In the genomic region with DNA sequence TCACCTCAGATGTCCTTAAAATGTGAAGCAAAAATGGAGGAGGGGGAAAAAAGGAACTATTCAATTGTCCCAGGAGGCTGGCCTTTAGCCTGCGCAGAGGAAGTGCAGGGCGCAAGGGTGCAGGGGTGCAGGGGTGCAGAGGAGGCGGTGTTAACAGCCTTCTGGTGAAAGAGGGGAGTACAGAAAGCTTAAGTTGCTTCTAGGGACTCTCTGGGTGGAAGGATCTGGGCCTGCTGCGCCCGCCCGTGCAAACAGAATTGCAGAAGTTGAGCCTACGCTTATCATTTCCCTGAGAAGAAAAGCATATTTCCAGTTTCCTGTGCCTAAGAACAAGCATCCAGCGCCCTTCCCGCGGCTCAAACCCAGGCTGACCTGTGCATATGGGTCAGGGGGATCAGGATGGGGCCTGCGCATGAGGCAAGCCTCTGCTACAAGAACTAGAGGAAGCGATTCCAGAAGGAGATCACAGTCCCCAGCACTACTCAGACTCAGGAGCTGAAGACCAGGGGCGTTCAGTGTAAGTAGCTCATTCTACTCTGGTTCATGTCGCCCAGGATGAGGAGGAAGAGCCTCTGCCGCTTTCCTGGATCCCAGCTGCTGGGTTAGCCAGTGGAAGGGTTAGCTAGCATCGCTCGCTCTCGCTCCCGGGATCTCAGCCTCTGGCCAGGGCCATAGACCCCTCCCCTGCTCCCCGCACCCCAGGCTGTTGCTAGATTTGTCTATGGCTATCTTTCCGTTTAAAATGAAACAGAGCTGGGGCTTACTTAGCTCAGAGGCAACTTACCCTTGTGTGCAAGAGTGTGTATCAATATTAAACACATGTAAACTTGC, we compare ENCODE assay signal across 8 mouse cellular contexts. TPM values are rescaled to one million over a fixed set of nuclear protein-coding genes. Genes with fewer than 3 reads are reported as not detected.
A peak's percentile ranks its signal among the peaks of the same experiment; 100 is the strongest.
DNase-seq lines count a peak whose midpoint lies in the region; ATAC-seq lines count a peak whose summit lies in the region.

No protein-coding gene starts in this region.

- no peak overlapping the region for H3K9ac ChIP-seq in midbrain, embryonic 16.5 days (ENCODE audit: low read depth, low read length)
- peak overlapping the region; percentile 6; the same call in 1 of the 2 replicates for H3K9ac ChIP-seq in embryonic facial prominence, embryonic 11.5 days (replicated peaks; ENCODE audit: low read length)
- no peak overlapping the region for H3K9ac ChIP-seq in limb, embryonic 13.5 days

- ATAC-seq in midbrain, embryonic 16.5 days = no peak
- ATAC-seq in embryonic facial prominence, embryonic 11.5 days (replicated peaks; ENCODE audit: insufficient number of reproducible peaks, low FRiP score, low TSS enrichment, low read depth) = 0 out of 2 replicates have a peak, but pooled peaks have one; percentile 23
- no peak for ATAC-seq in limb, embryonic 13.5 days (ENCODE audit: low FRiP score, low read depth)

- H3K4me3 ChIP-seq in midbrain, embryonic 10.5 days = no peak overlapping the region
- H3K4me3 ChIP-seq in midbrain, embryonic 16.5 days (ENCODE audit: low read depth, low read length) = no peak overlapping the region
- H3K4me3 ChIP-seq in embryonic facial prominence, embryonic 11.5 days (ENCODE audit: low read depth, low read length) = no peak overlapping the region
- no peak overlapping the region for H3K4me3 ChIP-seq in limb, embryonic 13.5 days

- no peak overlapping the region for H3K4me2 ChIP-seq in midbrain, embryonic 16.5 days (ENCODE audit: low read length)
- H3K4me2 ChIP-seq in embryonic facial prominence, embryonic 11.5 days (ENCODE audit: low read depth, low read length) = no peak overlapping the region
- peak overlapping the region; percentile 11; the same call in 1 of the 2 replicates for H3K4me2 ChIP-seq in limb, embryonic 13.5 days (replicated peaks)

- no peaks in the 10 kb centered on the region for H3K9me3 ChIP-seq in midbrain, embryonic 10.5 days (replicated peaks)
- no peaks in the 10 kb centered on the region for H3K9me3 ChIP-seq in midbrain, embryonic 16.5 days (replicated peaks; ENCODE audit: control insufficient read depth, low read length, poor library complexity, severe bottlenecking)
- no peaks in the 10 kb centered on the region for H3K9me3 ChIP-seq in embryonic facial prominence, embryonic 11.5 days (replicated peaks; ENCODE audit: control insufficient read depth, low read length)
- H3K9me3 ChIP-seq in limb, embryonic 13.5 days = no peaks in the 10 kb centered on the region

- H3K4me1 ChIP-seq in midbrain, embryonic 10.5 days = peaks cover 21% of the 10 kb centered on the region
- 0 out of 2 replicates have a peak, but pooled peaks cover under 1% of the 10 kb centered on the region for H3K4me1 ChIP-seq in midbrain, embryonic 16.5 days (ENCODE audit: control insufficient read depth, insufficient read depth, low read length)
- no peaks in the 10 kb centered on the region for H3K4me1 ChIP-seq in embryonic facial prominence, embryonic 11.5 days (ENCODE audit: control insufficient read depth, insufficient read depth, low read length)
- peaks cover 21% of the 10 kb centered on the region; the same call in 1 of the 2 replicates for H3K4me1 ChIP-seq in limb, embryonic 13.5 days

- DNase-seq in midbrain, embryonic 10.5 days (ENCODE audit: low spot score) = peak; percentile 20
- no peak for DNase-seq in embryonic facial prominence, embryonic 11.5 days (ENCODE audit: low spot score)
- peak; percentile 49 to 76 for DNase-seq in natural killer cell, adult 2 months (ENCODE audit: low spot score in 2 of 2)
- no peak for DNase-seq in right cerebral cortex, postnatal 4 days
- DNase-seq in gastrocnemius, adult 18-20 months (ENCODE audit: low spot score) = no peak
- DNase-seq in cerebellum, adult 18-20 months = no peak

- H3K27ac ChIP-seq in midbrain, embryonic 10.5 days (replicated peaks) = peak overlapping the region; percentile 63
- H3K27ac ChIP-seq in midbrain, embryonic 16.5 days (ENCODE audit: low read length) = no peak overlapping the region
- H3K27ac ChIP-seq in embryonic facial prominence, embryonic 11.5 days (replicated peaks; ENCODE audit: low read depth, low read length) = no peak overlapping the region
- no peak overlapping the region for H3K27ac ChIP-seq in limb, embryonic 13.5 days

- no peaks in the 10 kb centered on the region for H3K36me3 ChIP-seq in midbrain, embryonic 10.5 days
- H3K36me3 ChIP-seq in midbrain, embryonic 16.5 days (ENCODE audit: control insufficient read depth, insufficient read depth, low read length) = no peaks in the 10 kb centered on the region
- no peaks in the 10 kb centered on the region for H3K36me3 ChIP-seq in embryonic facial prominence, embryonic 11.5 days (replicated peaks; ENCODE audit: control insufficient read depth, insufficient read depth, low read depth, low read length)
- H3K36me3 ChIP-seq in limb, embryonic 13.5 days = no peaks in the 10 kb centered on the region

- WGBS in midbrain, embryonic 10.5 days = 36% methylated on average over 21 of the region's 21 CpGs
- WGBS in midbrain, embryonic 16.5 days = 50% methylated on average over 21 of the region's 21 CpGs
- WGBS in embryonic facial prominence, embryonic 11.5 days = 39% methylated on average over 21 of the region's 21 CpGs
- 57% methylated on average over 21 of the region's 21 CpGs for WGBS in limb, embryonic 13.5 days

- H3K27me3 ChIP-seq in midbrain, embryonic 10.5 days (ENCODE audit: low read depth, poor library complexity, severe bottlenecking) = peaks cover 20% of the 10 kb centered on the region
- no peaks in the 10 kb centered on the region for H3K27me3 ChIP-seq in midbrain, embryonic 16.5 days (ENCODE audit: control insufficient read depth, insufficient read depth, low read depth, low read length)
- no peaks in the 10 kb centered on the region for H3K27me3 ChIP-seq in embryonic facial prominence, embryonic 11.5 days (ENCODE audit: control insufficient read depth, insufficient read depth, low read length)
- no peaks in the 10 kb centered on the region for H3K27me3 ChIP-seq in limb, embryonic 13.5 days

RNA-seq across cellular contexts. Expression of gene Lrmp, which starts 6.4 kb away (rescaled TPM):
- 1.7 and 2.6 TPM in 2 replicates for polyA plus RNA-seq in midbrain, embryonic 10.5 days (2016; fragmentation: Nextera tagmentation; extraction: Ambion mirVana)
- 0.61 and 0.75 TPM in 2 replicates for polyA plus RNA-seq in midbrain, embryonic 16.5 days (2015; fragmentation: Nextera tagmentation; extraction: Ambion mirVana)
- 1.8 and 2.0 TPM in 2 replicates for polyA plus RNA-seq in embryonic facial prominence, embryonic 11.5 days (2014; fragmentation: Nextera tagmentation; extraction: Ambion mirVana)
- 2.6 and 3.6 TPM in 2 replicates for polyA plus RNA-seq in limb, embryonic 13.5 days (2015; fragmentation: Nextera tagmentation; extraction: Ambion mirVana)
- under 1 TPM; 0.37 to 0.55 TPM for total RNA-seq in gastrocnemius, adult 18-20 months (2021)

RNA-seq across cellular contexts. Expression of gene Bcat1, which starts 45.8 kb away (rescaled TPM):
- polyA plus RNA-seq in midbrain, embryonic 10.5 days (2016; fragmentation: Nextera tagmentation; extraction: Ambion mirVana) = 139 and 149 TPM in 2 replicates
- 104 and 106 TPM in 2 replicates for polyA plus RNA-seq in midbrain, embryonic 16.5 days (2015; fragmentation: Nextera tagmentation; extraction: Ambion mirVana)
- 88.0 and 89.1 TPM in 2 replicates for polyA plus RNA-seq in embryonic facial prominence, embryonic 11.5 days (2014; fragmentation: Nextera tagmentation; extraction: Ambion mirVana)
- polyA plus RNA-seq in limb, embryonic 13.5 days (2015; fragmentation: Nextera tagmentation; extraction: Ambion mirVana) = 36.9 and 40.1 TPM in 2 replicates
- total RNA-seq in gastrocnemius, adult 18-20 months (2021) = under 1 TPM; 0.53 to 0.64 TPM

Comparison
In these comparisons a context has a peak if more than half of its experiments do, and no peak if none do; other contexts are left out.
1. DNase-seq: peak in midbrain, embryonic 10.5 days (single experiment) and natural killer cell, adult 2 months (2 of 2); none in embryonic facial prominence, embryonic 11.5 days (single experiment), right cerebral cortex, postnatal 4 days (single experiment), gastrocnemius, adult 18-20 months (single experiment) and cerebellum, adult 18-20 months (0 of 2).